Mouse (Mus musculus): ENCODE data around the gene Rasgef1b.

GRCm38 (mm10) chr5:99526797-99527201 is 202.1 kb downstream of the Rasgef1b start:
- TF ChIP-seq CTCF (IDR thresholded peaks at IDR 0.05; ENCODE audit: insufficient read depth, low read length) (no peak), POLR2A (IDR thresholded peaks at IDR 0.05; ENCODE audit: borderline replicate concordance, extremely low read depth, low read depth, low read length) (no peak)
